Mouse (Mus musculus) kidney, embryonic 16.5 days (tissue): ENCODE measurements around the gene Tecpr1. TPM values are rescaled to one million over a fixed set of nuclear protein-coding genes. Genes with fewer than 3 reads are reported as not detected.

Source experiments
- ATAC-seq: fragments of 200-750 bp; cut with Nextera tagmentation; 2 replicates; pipeline ENCODE4 v1.8.0; 2017; ENCODE audit warnings: moderate TSS enrichment; ENCODE audit not compliant: low FRiP score, low TSS enrichment
- H3K27ac ChIP-seq: fragments of 300-500 bp; sonication (generic); 2 replicates; pipeline ENCODE4 v1.5.1; 2014; ENCODE audit warnings: low read length
- H3K27me3 ChIP-seq: fragments of 300-500 bp; sonication (generic); 2 replicates; pipeline ENCODE4 v1.6.1; 2014; ENCODE audit warnings: low read length, control low read depth, mixed read lengths; ENCODE audit not compliant: insufficient read depth
- H3K36me3 ChIP-seq: fragments of 300-500 bp; sonication (generic); 2 replicates; pipeline ENCODE4 v1.6.1; 2014; ENCODE audit warnings: low read length, control low read depth, mixed read lengths; ENCODE audit not compliant: insufficient read depth
- H3K4me1 ChIP-seq: fragments of 300-500 bp; sonication (generic); 2 replicates; pipeline ENCODE4 v1.6.1; 2014; ENCODE audit warnings: low read length, control low read depth, mixed read lengths; ENCODE audit not compliant: insufficient read depth
- H3K4me2 ChIP-seq: fragments of 300-500 bp; sonication (generic); replicated peaks from 2 replicates; pipeline ENCODE4 v1.6.1; 2014; ENCODE audit warnings: low read depth, low read length
- H3K4me3 ChIP-seq: fragments of 300-500 bp; sonication (generic); 2 replicates; pipeline ENCODE4 v1.5.1; 2014; ENCODE audit warnings: mild to moderate bottlenecking, low read length
- H3K9ac ChIP-seq: fragments of 300-500 bp; sonication (generic); replicated peaks from 2 replicates; pipeline ENCODE4 v1.6.1; 2014; ENCODE audit warnings: low read length
- H3K9me3 ChIP-seq: fragments of 300-500 bp; sonication (generic); 2 replicates; pipeline ENCODE4 v1.6.1; 2016; ENCODE audit warnings: low read length, control low read depth
- WGBS: fragments of 180-500 bp; shearing (Covaris S2); extraction: QIAGEN DNeasy Blood & Tissue Kit; methylation state at CpG from one replicate; pipeline ENCODE4 v1.1.7; 2014; 5-methylcytosine and 5-hydroxymethylcytosine counted together
- polyA plus RNA-seq: library from polyadenylated mRNA; unstranded; fragments of >200 nt; fragmentation: Nextera tagmentation; extraction: Ambion mirVana; gene quantifications from 2 replicates; pipeline ENCODE4 v1.2.1, GENCODE M21; 2015

Tecpr1 gene
- polyA plus RNA-seq, 1 experiment from 2014 or later, result 24.3 TPM

DNA sequence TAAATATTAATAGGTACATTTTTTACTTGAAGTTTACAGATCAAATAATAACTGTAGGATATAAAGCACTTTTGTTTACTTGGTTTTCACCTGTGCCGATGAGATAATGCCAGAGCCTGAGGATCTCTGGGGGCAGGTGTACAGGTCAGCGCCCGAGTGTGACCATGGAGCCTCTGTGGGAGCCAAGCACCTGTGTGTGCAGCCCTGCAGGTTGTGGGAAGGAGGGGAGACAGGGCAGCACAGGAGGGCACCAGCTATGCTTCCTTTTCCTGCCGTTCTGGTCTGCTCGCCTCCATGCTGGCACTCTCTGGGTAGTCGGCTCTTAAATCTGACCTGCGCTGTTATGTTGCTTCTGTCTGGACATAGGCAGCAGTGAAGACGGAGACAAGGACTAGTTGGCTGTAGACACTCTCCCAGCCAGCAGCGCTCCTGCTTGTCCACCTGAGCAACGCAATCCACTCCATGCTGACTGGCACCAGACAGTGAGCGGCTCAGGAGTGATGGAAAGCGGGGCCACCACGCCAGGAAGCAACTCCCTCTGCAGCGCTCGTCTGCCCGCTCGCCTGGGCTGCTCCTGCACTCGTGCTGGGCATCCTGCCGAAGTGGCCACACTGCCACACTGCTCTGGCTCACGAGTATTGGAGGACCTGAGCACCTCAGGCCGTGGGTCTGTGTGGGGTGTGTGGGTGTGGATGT is 38.9 kb downstream of the Tecpr1 start:
- peak; percentile 52; the same call in 1 of the 2 replicates for ATAC-seq
- Histone ChIP-seq H3K9me3 (no peaks in the 10 kb centered on the region), H3K9ac (no peak overlapping the region), H3K36me3 (peaks cover 2% of the 10 kb centered on the region; the same call in 1 of the 2 replicates), H3K4me1 (peaks cover under 1% of the 10 kb centered on the region; the same call in 1 of the 2 replicates), H3K4me3 (no peak overlapping the region), H3K27me3 (no peaks in the 10 kb centered on the region), H3K4me2 (no peak overlapping the region), H3K27ac (no peak overlapping the region)
- WGBS, result 76% methylated on average over 21 of the region's 21 CpGs

DNA sequence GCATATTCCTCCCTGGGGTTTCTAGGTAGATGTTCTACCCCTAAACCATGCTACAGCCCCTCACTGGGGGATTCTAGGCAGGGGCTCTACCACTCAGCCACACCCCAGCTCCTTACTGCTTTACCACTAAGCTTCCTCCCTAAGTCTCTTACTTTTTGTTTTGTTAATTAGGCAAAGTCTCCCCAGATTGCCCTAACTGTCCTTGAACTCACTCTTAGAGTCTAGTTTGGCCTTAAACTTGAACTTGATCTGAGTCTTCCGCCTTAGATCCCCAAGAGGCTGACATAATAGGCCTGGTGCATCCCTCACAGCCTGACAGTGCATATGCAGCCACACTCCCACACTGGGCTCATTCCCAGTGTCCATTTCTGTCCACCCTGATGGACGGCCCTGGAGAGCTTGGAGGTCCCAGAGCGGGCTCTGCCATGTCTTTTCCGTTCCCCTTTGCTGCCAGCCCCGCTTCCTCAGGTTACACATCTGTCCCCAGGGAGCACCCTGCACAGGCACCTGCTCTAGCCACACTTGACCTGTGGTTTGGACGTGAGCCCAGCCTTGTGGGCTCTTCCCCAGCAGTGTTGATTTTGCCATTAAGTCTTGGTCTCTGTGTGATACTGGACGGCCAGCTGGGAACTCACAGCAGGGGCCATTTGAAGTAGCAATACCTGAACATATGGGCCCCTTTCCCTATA is 39.6 kb downstream of the Tecpr1 start:
- no peaks in the 10 kb centered on the region for H3K9me3 ChIP-seq
- no peaks in the 10 kb centered on the region for H3K27me3 ChIP-seq
- H3K36me3 ChIP-seq, result peaks cover 2% of the 10 kb centered on the region; the same call in 1 of the 2 replicates
- no peak overlapping the region for H3K27ac ChIP-seq
- no peak overlapping the region for H3K4me3 ChIP-seq
- ATAC-seq, result 0 out of 2 replicates have a peak, but pooled peaks have one; percentile 44
- no peak overlapping the region for H3K4me2 ChIP-seq
- H3K9ac ChIP-seq, result no peak overlapping the region
- H3K4me1 ChIP-seq, result no peaks in the 10 kb centered on the region
- 36% methylated on average over 7 of the region's 7 CpGs for WGBS

DNA sequence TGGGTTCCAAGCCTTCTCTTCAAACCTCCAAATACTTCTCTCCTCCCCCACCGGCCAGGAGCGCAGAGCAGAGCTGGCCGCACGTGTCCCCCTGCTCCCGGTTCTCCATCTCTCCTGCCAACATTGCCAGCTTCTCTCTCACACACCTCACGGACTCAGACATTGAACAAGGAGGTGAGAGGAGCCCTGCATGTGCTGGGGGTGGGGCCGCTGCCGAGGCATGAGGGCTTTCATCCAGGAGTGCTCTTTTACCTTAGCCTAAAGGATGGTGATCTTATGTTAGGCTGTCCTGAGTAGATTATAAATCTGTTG is 40.2 kb downstream of the Tecpr1 start:
- Histone ChIP-seq H3K4me1 (no peaks in the 10 kb centered on the region), H3K4me3 (no peak overlapping the region), H3K9me3 (no peaks in the 10 kb centered on the region), H3K27me3 (no peaks in the 10 kb centered on the region), H3K4me2 (no peak overlapping the region), H3K27ac (no peak overlapping the region), H3K9ac (no peak overlapping the region), H3K36me3 (peaks cover under 1% of the 10 kb centered on the region; the same call in 1 of the 2 replicates)
- 83% methylated on average over 8 of the region's 8 CpGs for WGBS
- ATAC-seq, result no peak

DNA sequence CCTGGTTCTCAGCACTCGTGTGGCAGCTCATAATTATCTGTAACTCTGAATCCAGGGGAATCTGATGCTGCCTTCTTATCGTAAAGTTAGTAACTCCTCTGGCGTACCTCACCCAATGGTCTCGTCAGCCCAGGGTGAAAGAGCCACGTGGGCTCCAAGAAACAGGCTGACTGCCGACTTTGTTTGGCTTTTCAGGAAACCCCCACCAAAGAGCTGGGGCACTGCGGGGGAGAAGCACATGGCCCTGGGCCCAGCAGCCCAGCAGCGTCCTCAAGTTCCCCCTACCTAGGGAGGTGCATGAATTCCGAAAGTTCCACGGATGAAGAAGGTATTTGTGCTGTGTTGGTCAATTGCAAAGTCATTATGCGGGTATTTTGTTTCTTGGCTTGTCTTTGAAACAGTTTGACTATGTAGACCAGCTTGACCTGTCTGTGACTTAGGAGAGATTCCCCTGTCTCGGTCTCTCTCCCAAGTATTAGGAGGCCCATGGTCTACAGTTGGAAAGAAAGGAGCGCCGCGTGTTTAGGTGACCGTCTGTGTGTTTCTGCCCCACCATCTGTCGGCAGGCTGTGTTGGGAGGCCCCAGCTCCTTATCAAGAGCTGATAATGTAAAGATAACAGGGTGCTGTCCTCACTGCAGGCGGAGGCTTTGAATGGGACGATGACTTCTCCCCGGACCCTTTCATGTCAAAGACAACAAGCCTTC is 40.7 kb downstream of the Tecpr1 start:
- 70% methylated on average over 20 of the region's 20 CpGs for WGBS
- no peak overlapping the region for H3K4me3 ChIP-seq
- peaks cover 3% of the 10 kb centered on the region for H3K36me3 ChIP-seq
- no peaks in the 10 kb centered on the region for H3K27me3 ChIP-seq
- no peak overlapping the region for H3K27ac ChIP-seq
- H3K9ac ChIP-seq, result no peak overlapping the region
- H3K4me1 ChIP-seq, result no peaks in the 10 kb centered on the region
- ATAC-seq, result no peak
- H3K4me2 ChIP-seq, result no peak overlapping the region
- no peaks in the 10 kb centered on the region for H3K9me3 ChIP-seq

DNA sequence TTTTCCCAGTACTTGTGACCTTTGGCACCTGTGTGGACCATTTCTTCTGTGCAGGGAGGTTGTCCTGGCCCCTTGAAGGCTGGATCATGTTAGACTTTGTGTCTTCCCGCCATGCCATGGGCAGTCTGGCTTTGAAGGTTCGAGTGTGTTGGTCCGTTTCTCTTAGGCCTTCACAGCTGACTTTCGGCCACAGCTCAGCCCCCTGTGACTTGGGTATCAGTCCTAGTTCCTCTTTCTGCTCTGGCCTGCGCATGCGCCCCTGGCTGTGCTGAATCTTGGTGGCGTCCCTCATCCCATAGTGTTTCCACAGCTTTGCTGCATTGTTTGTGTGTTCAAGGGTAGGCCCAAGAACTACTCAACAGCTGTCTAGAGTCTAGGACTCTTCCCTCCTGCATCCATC is 42.2 kb downstream of the Tecpr1 start:
- no peaks in the 10 kb centered on the region for H3K27me3 ChIP-seq
- H3K27ac ChIP-seq, result no peak overlapping the region
- H3K4me2 ChIP-seq, result no peak overlapping the region
- no peak for ATAC-seq
- H3K9ac ChIP-seq, result no peak overlapping the region
- WGBS, result 95% methylated on average over 7 of the region's 7 CpGs
- no peaks in the 10 kb centered on the region for H3K4me1 ChIP-seq
- no peak overlapping the region for H3K4me3 ChIP-seq
- no peaks in the 10 kb centered on the region for H3K9me3 ChIP-seq
- H3K36me3 ChIP-seq, result peaks cover 12% of the 10 kb centered on the region

GRCm38 (mm10) chr5:144178216-144178615 is 45.2 kb downstream of the Tecpr1 start:
- no peaks in the 10 kb centered on the region for H3K4me1 ChIP-seq
- H3K36me3 ChIP-seq, result peaks cover 41% of the 10 kb centered on the region
- H3K27ac ChIP-seq, result peak overlapping the region; percentile 44; the same call in 1 of the 2 replicates
- ATAC-seq, result no peak
- H3K9ac ChIP-seq, result no peak overlapping the region
- H3K4me3 ChIP-seq, result no peak overlapping the region
- H3K4me2 ChIP-seq, result no peak overlapping the region
- H3K27me3 ChIP-seq, result no peaks in the 10 kb centered on the region
- H3K9me3 ChIP-seq, result no peaks in the 10 kb centered on the region
- WGBS, result 29% methylated on average over 6 of the region's 6 CpGs

DNA sequence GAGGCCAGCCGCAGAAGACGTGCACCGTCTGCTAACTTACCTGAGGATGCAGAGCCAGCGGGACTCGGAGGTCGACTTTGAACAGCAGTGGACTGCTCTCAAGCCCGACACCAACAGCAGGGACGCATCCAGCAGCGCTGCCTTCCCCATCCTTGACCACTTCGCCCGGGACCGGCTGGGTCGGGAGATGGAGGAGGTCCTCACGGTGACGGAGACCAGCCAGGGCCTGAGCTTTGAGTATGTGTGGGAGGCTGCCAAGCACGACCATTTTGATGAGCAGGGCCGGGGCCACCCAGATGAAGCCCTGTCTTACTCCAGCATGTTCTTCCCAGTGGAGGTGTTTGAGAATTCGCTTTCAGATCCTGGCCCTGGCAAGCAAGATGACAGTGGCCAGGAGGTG is 49.8 kb downstream of the Tecpr1 start:
- peaks cover 58% of the 10 kb centered on the region for H3K36me3 ChIP-seq
- WGBS, result 87% methylated on average over 18 of the region's 18 CpGs
- no peak overlapping the region for H3K27ac ChIP-seq

DNA sequence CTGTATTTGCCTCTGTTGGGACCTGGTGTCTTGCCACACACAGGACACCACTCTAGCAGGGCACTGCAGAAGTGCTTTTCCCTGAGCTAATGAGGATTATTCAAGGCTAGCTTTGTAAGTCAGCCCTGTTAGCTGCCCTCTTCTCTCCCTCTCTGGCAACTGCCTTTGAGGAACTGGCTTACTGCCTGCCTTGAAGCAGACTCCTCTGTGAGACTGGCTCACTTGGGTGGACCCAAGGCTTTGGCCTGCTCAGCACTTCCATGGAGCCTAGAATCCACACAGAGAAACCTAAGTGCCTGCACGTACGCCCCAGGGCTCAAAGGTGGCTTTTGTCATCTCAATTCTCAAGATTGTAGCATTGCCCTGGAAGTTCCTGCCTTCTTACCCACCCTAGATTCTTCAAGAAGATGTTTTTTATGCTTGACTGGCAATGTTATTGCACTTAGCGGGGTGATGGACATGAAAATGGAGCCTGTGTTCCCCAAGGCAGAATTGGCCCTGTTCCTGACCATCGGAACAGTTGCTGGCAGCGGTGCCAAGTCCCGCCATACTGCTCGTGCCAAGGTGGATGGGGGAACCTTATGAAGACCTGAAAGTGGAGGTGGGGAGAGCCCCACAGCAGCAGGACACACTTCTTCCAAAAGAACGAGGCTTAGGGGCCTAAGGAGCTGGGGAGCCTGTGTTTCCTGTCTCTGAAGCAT is 54.0 kb downstream of the Tecpr1 start:
- Histone ChIP-seq H3K9ac (no peak overlapping the region), H3K27ac (no peak overlapping the region), H3K4me2 (no peak overlapping the region), H3K36me3 (peaks cover 40% of the 10 kb centered on the region), H3K9me3 (no peaks in the 10 kb centered on the region), H3K4me1 (no peaks in the 10 kb centered on the region), H3K27me3 (no peaks in the 10 kb centered on the region), H3K4me3 (no peak overlapping the region)
- WGBS, result 76% methylated on average over 8 of the region's 8 CpGs
- no peak for ATAC-seq

More for the DNA sequence above, 49.8 kb downstream of the Tecpr1 start:
- no peak for ATAC-seq
- no peak overlapping the region for H3K9ac ChIP-seq
- no peaks in the 10 kb centered on the region for H3K27me3 ChIP-seq
- no peak overlapping the region for H3K4me3 ChIP-seq
- H3K4me1 ChIP-seq, result no peaks in the 10 kb centered on the region
- H3K4me2 ChIP-seq, result no peak overlapping the region
- no peaks in the 10 kb centered on the region for H3K9me3 ChIP-seq

- Histone ChIP-seq H3K27me3 (no peaks in the 10 kb centered on the region), H3K4me2 (no peak overlapping the region), H3K36me3 (peaks cover 21% of the 10 kb centered on the region), H3K4me3 (no peak overlapping the region), H3K27ac (no peak overlapping the region), H3K4me1 (no peaks in the 10 kb centered on the region), H3K9ac (no peak overlapping the region), H3K9me3 (no peaks in the 10 kb centered on the region)
- ATAC-seq, result no peak
- 85% methylated on average over 3 of the region's 3 CpGs for WGBS
Observed at GRCm38 (mm10) chr5:144165756-144166155, 57.7 kb downstream of the Tecpr1 start.
